Mouse (Mus musculus): ENCODE measurements around the gene Lrig1.

GRCm38 (mm10) chr6:94672426-94672825, 27.5 kb downstream of the Lrig1 start:
- TF ChIP-seq POLR2A (IDR thresholded peaks at IDR 0.05; ENCODE audit: low read depth, low read length), result no peak
- TF ChIP-seq CTCF (IDR thresholded peaks at IDR 0.05; ENCODE audit: extremely low read depth, insufficient read depth, insufficient read length, insufficient replicate concordance), result no peak

Measured in spleen, adult 2 months (tissue).